Mouse (Mus musculus): ENCODE data around the gene Olfr659. TPM values are rescaled to one million over a fixed set of nuclear protein-coding genes. Genes with fewer than 3 reads are reported as not detected.

Olfr659 gene
- not detected for total RNA-seq (2021)

DNA sequence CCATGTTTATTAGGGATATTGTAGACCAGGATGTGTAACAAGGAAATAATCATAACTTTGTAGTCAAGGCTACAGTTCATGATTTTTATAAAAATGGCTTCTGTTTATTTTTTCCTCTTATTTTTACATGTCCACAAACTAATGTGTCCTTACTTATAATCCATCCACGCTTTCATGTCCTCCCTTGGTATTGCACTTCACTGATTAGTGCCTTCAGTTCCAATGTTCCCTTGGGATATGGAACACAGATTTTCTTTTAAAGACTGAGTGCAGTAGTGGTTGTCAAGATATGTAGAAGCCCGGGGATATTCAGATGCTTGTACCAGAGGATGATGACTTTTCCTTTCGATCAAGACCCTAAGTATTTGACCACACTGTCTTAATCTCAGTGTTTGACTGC, at the start of gene Olfr659:
TSS of gene Olfr659 (plus strand) at position 301 of the 400 bp plus-strand sequence.
- no peak for DNase-seq

DNA sequence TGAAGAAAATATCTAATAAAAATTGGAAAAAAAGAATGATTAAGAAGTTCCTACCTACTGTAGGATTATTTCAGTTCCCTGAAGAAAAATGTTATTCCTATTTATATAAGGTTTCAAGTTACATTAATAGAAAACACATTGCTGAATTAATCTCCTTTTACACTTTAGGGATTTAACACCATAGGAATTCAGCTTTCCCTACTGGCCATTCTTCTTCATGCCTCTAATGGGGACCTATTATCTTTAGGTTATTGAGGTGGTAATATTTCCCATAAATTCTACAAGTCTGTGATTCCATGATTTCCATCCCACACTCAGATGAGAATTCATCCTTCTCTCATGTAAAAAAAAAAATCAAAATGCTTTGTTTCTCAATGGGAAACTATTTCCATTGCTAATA, 42.1 kb upstream of the Olfr659 start, which contains the start of gene Olfr657:
TSS of gene Olfr657 (plus strand) at position 301 of the 400 bp plus-strand sequence.
- DNase-seq, result no peak

GRCm38 (mm10) chr7:104646841-104647482, 19.6 kb upstream of the Olfr659 start, which contains the start of gene Olfr658:
Gene Olfr658 (minus strand): TSS chr7:104647305.
- DNase-seq, result peak; percentile 1 to 9

GRCm38 (mm10) chr7:104686201-104686600, 19.6 kb downstream of the Olfr659 start, which contains the start of gene Olfr661:
Gene Olfr661 (plus strand): TSS chr7:104686501.
- no peak for DNase-seq

Other genes with a start within 250 kb of the Olfr659 start
- under 1 TPM; 0.47 to 0.51 TPM for gene Trim30a, start 201.6 kb upstream of the Olfr659 start, total RNA-seq (2021)
- gene Trim30d, start 158.9 kb upstream of the Olfr659 start, total RNA-seq (2021), result under 1 TPM in 1 of 2 experiments, not detected in 1; 0.27 TPM
- not detected for gene Olfr651, start 116.6 kb upstream of the Olfr659 start, total RNA-seq (2021)
- not detected for gene Olfr652, start 105.9 kb upstream of the Olfr659 start, total RNA-seq (2021)
- not detected for gene Olfr653, start 89.4 kb upstream of the Olfr659 start, total RNA-seq (2021)
- gene Olfr654, start 79.7 kb upstream of the Olfr659 start, total RNA-seq (2021), result not detected
- not detected for gene Olfr655, start 65.0 kb upstream of the Olfr659 start, total RNA-seq (2021)
- gene Olfr656, start 52.8 kb upstream of the Olfr659 start, total RNA-seq (2021), result not detected
- gene Olfr657, start 42.0 kb upstream of the Olfr659 start, total RNA-seq (2021), result not detected
- gene Olfr658, start 19.4 kb upstream of the Olfr659 start, total RNA-seq (2021), result not detected
- not detected for gene Olfr661, start 19.7 kb downstream of the Olfr659 start, total RNA-seq (2021)
- gene Usp17le, start 110.7 kb downstream of the Olfr659 start, total RNA-seq (2021), result not detected
- not detected for gene Usp17lb, start 175.8 kb downstream of the Olfr659 start, total RNA-seq (2021)
- gene Usp17la, start 190.3 kb downstream of the Olfr659 start, total RNA-seq (2021), result not detected
- gene Olfr665, start 211.3 kb downstream of the Olfr659 start, total RNA-seq (2021), result not detected
- not detected for gene Olfr666, start 229.2 kb downstream of the Olfr659 start, total RNA-seq (2021)

Measured in layer of hippocampus, postnatal 36 days (tissue).